In the genomic region with DNA sequence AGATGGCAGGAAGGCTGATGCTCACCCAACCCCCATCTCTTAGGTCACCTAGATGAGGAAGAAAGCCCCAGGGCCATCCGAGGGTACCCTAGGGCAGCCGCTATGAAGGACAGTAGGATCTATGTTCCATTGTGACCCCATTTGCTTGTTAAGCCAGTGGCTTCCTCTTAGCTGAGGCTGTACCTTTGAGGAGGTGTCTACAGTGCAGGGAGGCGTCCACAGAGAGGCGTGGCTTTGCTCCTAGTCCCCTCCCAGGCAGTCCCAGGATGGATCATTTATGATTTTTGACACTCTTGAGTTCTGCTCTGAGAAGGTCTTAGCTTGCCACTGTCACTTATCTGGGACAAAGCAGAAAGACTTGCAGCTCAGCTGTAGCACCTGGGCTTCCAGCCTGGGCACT, we compare ENCODE assay signal across 12 mouse cellular contexts. TPM values are rescaled to one million over a fixed set of nuclear protein-coding genes. Genes with fewer than 3 reads are reported as not detected.
DNase-seq lines count a peak whose midpoint lies in the region; ATAC-seq and TF ChIP-seq lines count a peak whose summit lies in the region.
"Had no signal": no experiment of that assay in that cellular context is flagged by ENCODE, and none has a peak within 500 bp of the region (broad histone marks: within the 10 kb centered on the region; RNA-seq: fewer than 3 reads in every experiment).

No protein-coding gene starts in this region.

- intact Hi-C loops in gastrocnemius, adult 2 months (cut with DNase I) = loop anchor here (10.0 kb wide), 1 partner anchor 166 kb away; no protein-coding TSS in a partner anchor
- intact Hi-C loops in gastrocnemius, postnatal 14 days (cut with DNase I; ENCODE audit: low total_unique reads) = no loop called here

- TF ChIP-seq CTCF in gastrocnemius, adult 2 months (IDR thresholded peaks at IDR 0.05) = no peak

- H3K36me3 ChIP-seq in limb, embryonic 12.5 days = no peaks in the 10 kb centered on the region
- no peaks in the 10 kb centered on the region for H3K36me3 ChIP-seq in limb, embryonic 10.5 days
- no peaks in the 10 kb centered on the region for H3K36me3 ChIP-seq in forebrain, embryonic 15.5 days
- H3K36me3 ChIP-seq: neural tube, embryonic 13.5 days had no signal

- no peak for DNase-seq in gastrocnemius, adult 2 months
- DNase-seq in gastrocnemius, postnatal 14 days = no peak
- DNase-seq in limb, embryonic 10.5 days (ENCODE audit: low spot score) = no peak
- peak; percentile 46 for DNase-seq in naive thymus-derived CD4-positive, alpha-beta T cell, adult 2 months (ENCODE audit: low read depth)
- no peak for DNase-seq in natural killer cell, adult 2 months (ENCODE audit: low spot score in 2 of 2)
- DNase-seq: embryo, embryonic 11 days had no signal

- peak overlapping the region; percentile 66 for H3K27ac ChIP-seq in gastrocnemius, adult 2 months
- H3K27ac ChIP-seq in limb, embryonic 12.5 days = 0 out of 2 replicates have a peak overlapping the region, but pooled peaks have one; percentile 8
- H3K27ac ChIP-seq in limb, embryonic 10.5 days = no peak overlapping the region
- H3K27ac ChIP-seq in forebrain, embryonic 15.5 days (replicated peaks) = no peak overlapping the region

- no peak overlapping the region for H3K4me2 ChIP-seq in limb, embryonic 12.5 days
- no peak overlapping the region for H3K4me2 ChIP-seq in forebrain, embryonic 15.5 days (replicated peaks)
- H3K4me2 ChIP-seq: neural tube, embryonic 13.5 days had no signal

- H3K4me1 ChIP-seq in limb, embryonic 12.5 days (replicated peaks) = peaks cover 20% of the 10 kb centered on the region
- peaks cover 27% of the 10 kb centered on the region for H3K4me1 ChIP-seq in limb, embryonic 10.5 days
- H3K4me1 ChIP-seq in forebrain, embryonic 15.5 days = peaks cover 15% of the 10 kb centered on the region

- peaks cover 13% of the 10 kb centered on the region for H3K27me3 ChIP-seq in limb, embryonic 12.5 days
- H3K27me3 ChIP-seq in limb, embryonic 10.5 days (ENCODE audit: low read depth, poor library complexity, severe bottlenecking) = peaks cover 12% of the 10 kb centered on the region; the same call in 1 of the 2 replicates
- H3K27me3 ChIP-seq in forebrain, embryonic 15.5 days = no peaks in the 10 kb centered on the region
- H3K27me3 ChIP-seq: neural tube, embryonic 13.5 days had no signal

- H3K9ac ChIP-seq in limb, embryonic 12.5 days (replicated peaks) = no peak overlapping the region
- H3K9ac ChIP-seq in forebrain, embryonic 15.5 days (replicated peaks) = no peak overlapping the region
- H3K9ac ChIP-seq: neural tube, embryonic 13.5 days had no signal

- 88% methylated on average over 4 of the region's 4 CpGs for WGBS in limb, embryonic 12.5 days
- 83% methylated on average over 4 of the region's 4 CpGs for WGBS in limb, embryonic 10.5 days
- 93% methylated on average over 4 of the region's 4 CpGs for WGBS in forebrain, embryonic 15.5 days

- H3K4me3 ChIP-seq in gastrocnemius, adult 2 months = no peak overlapping the region
- H3K4me3 ChIP-seq in limb, embryonic 12.5 days (replicated peaks) = no peak overlapping the region
- H3K4me3 ChIP-seq in limb, embryonic 10.5 days = no peak overlapping the region
- no peak overlapping the region for H3K4me3 ChIP-seq in forebrain, embryonic 15.5 days
- H3K4me3 ChIP-seq: neural tube, embryonic 13.5 days had no signal

- H3K9me3 ChIP-seq in limb, embryonic 12.5 days = no peaks in the 10 kb centered on the region
- H3K9me3 ChIP-seq in limb, embryonic 10.5 days (replicated peaks) = no peaks in the 10 kb centered on the region
- H3K9me3 ChIP-seq in forebrain, embryonic 15.5 days = no peaks in the 10 kb centered on the region
- H3K9me3 ChIP-seq: neural tube, embryonic 13.5 days had no signal

- no peak for ATAC-seq in limb, embryonic 12.5 days (ENCODE audit: insufficient number of reproducible peaks, insufficient read depth, low FRiP score, low TSS enrichment, low read depth)
- ATAC-seq in common myeloid progenitor, adult 5-6 weeks (replicated peaks; ENCODE audit: low read depth, poor library complexity, severe bottlenecking) = 0 out of 2 replicates have a peak, but pooled peaks have one; percentile 2
- no peak for ATAC-seq in forebrain, embryonic 15.5 days (replicated peaks)
- ATAC-seq: forebrain, embryonic 16.5 days had no signal

RNA-seq across cellular contexts. Expression of gene Stk10, which starts 5.7 kb away (rescaled TPM):
- 1 to 10 TPM; 1.9 to 3.8 TPM for total RNA-seq in gastrocnemius, adult 2 months (2021)
- total RNA-seq in gastrocnemius, postnatal 14 days (2021) = 1 to 10 TPM; 4.9 to 6.9 TPM
- 2.4 and 2.6 TPM in 2 replicates for polyA plus RNA-seq in limb, embryonic 12.5 days (2016; fragmentation: Nextera tagmentation; extraction: Ambion mirVana)
- polyA plus RNA-seq in limb, embryonic 10.5 days (2016; fragmentation: Nextera tagmentation; extraction: Ambion mirVana) = 2.2 and 2.8 TPM in 2 replicates
- total RNA-seq in common myeloid progenitor, adult 5-6 weeks (2017) = 14.7 and 20.9 TPM in 2 replicates
- polyA plus RNA-seq in forebrain, embryonic 15.5 days (2015; fragmentation: Nextera tagmentation; extraction: Ambion mirVana) = 1.4 and 2.1 TPM in 2 replicates

RNA-seq across cellular contexts. Expression of gene Efcab9, which starts 7.0 kb away (rescaled TPM):
- total RNA-seq in gastrocnemius, adult 2 months (2021) = 1 to 10 TPM; 1.0 to 2.0 TPM
- under 1 TPM; 0.47 to 0.70 TPM for total RNA-seq in gastrocnemius, postnatal 14 days (2021)
- polyA plus RNA-seq in limb, embryonic 12.5 days (2016; fragmentation: Nextera tagmentation; extraction: Ambion mirVana) = 0.36 and 0.59 TPM in 2 replicates
- 0.38 TPM in 1 of 2 replicates, not detected in the other for polyA plus RNA-seq in limb, embryonic 10.5 days (2016; fragmentation: Nextera tagmentation; extraction: Ambion mirVana)
- total RNA-seq in common myeloid progenitor, adult 5-6 weeks (2017) = 9.1 TPM in 1 of 2 replicates, not detected in the other
- 0.55 TPM in 1 of 2 replicates, not detected in the other for polyA plus RNA-seq in forebrain, embryonic 15.5 days (2015; fragmentation: Nextera tagmentation; extraction: Ambion mirVana)
- total RNA-seq: megakaryocyte-erythroid progenitor cell, adult 5-6 weeks had no signal
- polyA plus RNA-seq: forebrain, embryonic 16.5 days had no signal

Comparison
In these comparisons a context has a peak if more than half of its experiments do, and no peak if none do; other contexts are left out.
1. H3K27ac ChIP-seq: peak in gastrocnemius, adult 2 months (single experiment) and limb, embryonic 12.5 days (single experiment); none in limb, embryonic 10.5 days (single experiment) and forebrain, embryonic 15.5 days (single experiment).